Mouse (Mus musculus) stomach, postnatal 0 days (tissue): ENCODE data around the gene Cnn2. TPM values are rescaled to one million over a fixed set of nuclear protein-coding genes. Genes with fewer than 3 reads are reported as not detected.

ENCODE experiments used
- ATAC-seq: fragments of 200-750 bp; cut with Nextera tagmentation; 2 replicates; pipeline ENCODE4 v1.8.0; 2017; ENCODE audit not compliant: low FRiP score, low TSS enrichment
- DNase-seq: peaks from one replicate; pipeline ENCODE4 v3.0.0-alpha.2; 2016; ENCODE audit warnings: low spot score
- H3K27ac ChIP-seq: fragments of 300-500 bp; sonication (generic); replicated peaks from 2 replicates; pipeline ENCODE4 v1.5.1; 2014; ENCODE audit warnings: mild to moderate bottlenecking, control low read depth
- H3K27me3 ChIP-seq: fragments of 300-500 bp; sonication (generic); 2 replicates; pipeline ENCODE4 v1.6.1; 2014; ENCODE audit warnings: low read length; ENCODE audit not compliant: control insufficient read depth, insufficient read depth
- H3K36me3 ChIP-seq: fragments of 300-500 bp; sonication (generic); 2 replicates; pipeline ENCODE4 v1.6.1; 2014; ENCODE audit warnings: low read length, mixed read lengths; ENCODE audit not compliant: control insufficient read depth, insufficient read depth
- H3K4me1 ChIP-seq: fragments of 300-500 bp; sonication (generic); replicated peaks from 2 replicates; pipeline ENCODE4 v1.6.1; 2014; ENCODE audit warnings: antibody characterized with exemption; ENCODE audit not compliant: control insufficient read depth, insufficient read depth
- H3K4me2 ChIP-seq: fragments of 300-500 bp; sonication (generic); replicated peaks from 2 replicates; pipeline ENCODE4 v1.6.1; 2014; ENCODE audit warnings: low read depth, mild to moderate bottlenecking, control low read depth, moderate library complexity
- H3K4me3 ChIP-seq: fragments of 300-500 bp; sonication (generic); 2 replicates; pipeline ENCODE4 v1.5.1; 2014; ENCODE audit warnings: low read depth, low read length, control low read depth
- H3K9ac ChIP-seq: fragments of 300-500 bp; sonication (generic); 2 replicates; pipeline ENCODE4 v1.6.1; 2014; ENCODE audit warnings: mild to moderate bottlenecking, low read length, control low read depth, mixed read lengths
- H3K9me3 ChIP-seq: fragments of 300-500 bp; sonication (generic); 2 replicates; pipeline ENCODE4 v1.6.1; 2016; ENCODE audit warnings: low read length; ENCODE audit not compliant: control insufficient read depth
- CTCF ChIP-seq: IDR thresholded peaks from 2 replicates; pipeline ENCODE4 v1.5.1; 2016; ENCODE audit warnings: antibody characterized with exemption, low read depth, mild to moderate bottlenecking, moderate library complexity
- EP300 ChIP-seq: optimal IDR thresholded peaks from 2 replicates; pipeline ENCODE3; 2016; ENCODE audit warnings: antibody characterized with exemption
- WGBS: fragments of 180-500 bp; shearing (Covaris S2); extraction: QIAGEN DNeasy Blood & Tissue Kit; methylation state at CpG from one replicate; pipeline ENCODE4 v1.1.7; 2014; 5-methylcytosine and 5-hydroxymethylcytosine counted together
- polyA plus RNA-seq: library from polyadenylated mRNA; unstranded; fragments of >200 nt; fragmentation: Nextera tagmentation; extraction: Ambion mirVana; gene quantifications from 2 replicates; pipeline ENCODE4 v1.2.1, GENCODE M21; 2015

Cnn2 gene
- polyA plus RNA-seq, 1 experiment from 2014 or later: 245 TPM

- peak within 1 kb of the TSS; percentile 58 for H3K27ac ChIP-seq
- H3K27me3 ChIP-seq: no peaks in the 10 kb centered on the region
- no peaks in the 10 kb centered on the region for H3K4me1 ChIP-seq
- WGBS: under 1% methylated on average over 34 of the region's 34 CpGs
- DNase-seq (peak; percentile 97), ATAC-seq (peak; percentile 92)
- no peaks in the 10 kb centered on the region for H3K9me3 ChIP-seq
- peak within 1 kb of the TSS; percentile 52 for H3K4me3 ChIP-seq
- H3K9ac ChIP-seq: peak within 1 kb of the TSS; percentile 63
- TF ChIP-seq CTCF: peak; percentile 45
- TF ChIP-seq EP300: no peak
- H3K4me2 ChIP-seq: peak within 1 kb of the TSS; percentile 80
- H3K36me3 ChIP-seq: peaks cover 17% of the 10 kb centered on the region
Observed at GRCm38 (mm10) chr10:79996272-79997033, 8.1 kb downstream of the Cnn2 start, which contains the start of gene Abca7. Abca7 (plus strand) TSS chr10:79996494.

DNA sequence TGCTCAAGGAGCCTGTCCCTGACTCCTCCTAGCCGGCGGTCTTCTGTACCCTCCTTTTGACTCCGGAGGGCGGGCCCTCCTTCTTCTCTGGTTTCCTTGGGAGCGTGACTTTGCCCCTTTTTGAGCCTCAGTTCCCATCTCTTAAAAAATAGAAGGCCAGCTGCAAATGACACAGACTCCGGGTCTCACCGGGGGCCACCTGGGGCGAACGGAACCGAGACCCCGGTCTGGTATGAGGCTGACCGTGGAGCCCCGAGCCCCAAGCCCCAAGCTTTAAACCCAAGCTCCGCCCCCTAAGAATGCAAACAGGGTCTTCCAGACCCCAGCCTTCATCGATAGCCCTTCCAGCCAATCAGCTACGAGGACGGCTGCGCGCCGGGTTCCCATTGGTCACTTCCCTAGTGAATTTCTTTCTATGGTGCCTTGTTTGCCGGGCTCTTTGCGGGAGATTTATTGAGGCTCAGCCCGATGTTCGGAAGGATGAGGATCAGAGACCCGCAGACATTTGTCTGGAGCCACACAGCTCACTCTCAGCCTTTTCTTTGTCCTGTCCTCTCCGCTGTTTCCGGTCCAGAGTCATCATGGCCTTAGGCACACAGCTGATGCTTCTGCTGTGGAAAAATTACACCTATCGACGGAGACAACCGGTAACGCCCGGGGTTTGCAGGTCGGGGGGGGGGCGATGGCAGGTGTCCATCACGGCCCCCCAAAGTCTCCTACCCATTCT lies 8.8 kb downstream of the Cnn2 start:
- Histone ChIP-seq H3K27ac (peak overlapping the region; percentile 58), H3K36me3 (peaks cover 15% of the 10 kb centered on the region), H3K27me3 (no peaks in the 10 kb centered on the region), H3K4me1 (no peaks in the 10 kb centered on the region), H3K4me2 (peak overlapping the region; percentile 80), H3K4me3 (peak overlapping the region; percentile 52), H3K9me3 (no peaks in the 10 kb centered on the region), H3K9ac (peak overlapping the region; percentile 63)
- no peak for TF ChIP-seq CTCF
- no peak for TF ChIP-seq EP300
- peak; percentile 69 for DNase-seq
- peak; percentile 38; the same call in 1 of the 2 replicates for ATAC-seq
- 1% methylated on average over 35 of the region's 35 CpGs for WGBS

- H3K36me3 ChIP-seq: peaks cover 14% of the 10 kb centered on the region
- 20% methylated on average over 15 of the region's 15 CpGs for WGBS
- peak; percentile 3; the same call in 1 of the 2 replicates for ATAC-seq
- H3K9ac ChIP-seq: peak overlapping the region; percentile 35; the same call in 1 of the 2 replicates
- H3K4me3 ChIP-seq: peak overlapping the region; percentile 52
- H3K27me3 ChIP-seq: no peaks in the 10 kb centered on the region
- 0 out of 2 replicates have a peak, but pooled peaks cover 2% of the 10 kb centered on the region for H3K4me1 ChIP-seq
- no peak for TF ChIP-seq CTCF
- no peak for TF ChIP-seq EP300
- peak overlapping the region; percentile 80 for H3K4me2 ChIP-seq
- no peaks in the 10 kb centered on the region for H3K9me3 ChIP-seq
- DNase-seq: peak; percentile 52
- peak overlapping the region; percentile 30; the same call in 1 of the 2 replicates for H3K27ac ChIP-seq
Observed at GRCm38 (mm10) chr10:79997819-79998218, 9.4 kb downstream of the Cnn2 start.

GRCm38 (mm10) chr10:80001945-80002344 lies 13.6 kb downstream of the Cnn2 start:
- H3K36me3 ChIP-seq: no peaks in the 10 kb centered on the region
- no peaks in the 10 kb centered on the region for H3K27me3 ChIP-seq
- 56% methylated on average over 9 of the region's 9 CpGs for WGBS
- ATAC-seq (no peak), DNase-seq (no peak)
- TF ChIP-seq EP300 (no peak), CTCF (no peak)
- no peak overlapping the region for H3K4me3 ChIP-seq
- H3K27ac ChIP-seq: peak overlapping the region; percentile 61; the same call in 1 of the 2 replicates
- H3K4me1 ChIP-seq: peaks cover 5% of the 10 kb centered on the region; the same call in 1 of the 2 replicates
- H3K9me3 ChIP-seq: no peaks in the 10 kb centered on the region
- no peak overlapping the region for H3K9ac ChIP-seq
- H3K4me2 ChIP-seq: no peak overlapping the region

GRCm38 (mm10) chr10:80002829-80003228 lies 14.4 kb downstream of the Cnn2 start:
- WGBS: 57% methylated on average over 21 of the region's 21 CpGs
- Histone ChIP-seq H3K27ac (peak overlapping the region; percentile 30), H3K4me3 (no peak overlapping the region), H3K36me3 (no peaks in the 10 kb centered on the region), H3K9ac (peak overlapping the region; percentile 24; the same call in 1 of the 2 replicates), H3K4me1 (peaks cover 5% of the 10 kb centered on the region; the same call in 1 of the 2 replicates), H3K27me3 (no peaks in the 10 kb centered on the region), H3K4me2 (no peak overlapping the region), H3K9me3 (no peaks in the 10 kb centered on the region)
- DNase-seq: no peak
- no peak for ATAC-seq
- no peak for TF ChIP-seq CTCF
- TF ChIP-seq EP300: no peak
